Mouse (Mus musculus) G1E (cell line): ENCODE measurements at regions not wholly inside any gene's neighbourhood (a gene's known extent, or its start where the extent isn't known, plus 50 kb on each side); places are given as distances from the start of the nearest gene placed in this dataset.

ENCODE experiments used
- CTCF ChIP-seq: IDR thresholded peaks from 2 replicates; pipeline ENCODE4 v1.5.1; 2012; ENCODE audit warnings: low read depth, low read length, inconsistent platforms, mixed read lengths
- GATA1 ChIP-seq: IDR thresholded peaks from 2 replicates; pipeline ENCODE4 v1.6.1; 2012; ENCODE audit warnings: borderline replicate concordance, low read length, inconsistent platforms, mixed read lengths
- GATA2 ChIP-seq: IDR thresholded peaks from 2 replicates; pipeline ENCODE4 v1.6.1; 2012; ENCODE audit warnings: low read depth, low read length, inconsistent platforms, borderline replicate concordance
- POLR2AphosphoS5 ChIP-seq: IDR thresholded peaks from 2 replicates; pipeline ENCODE4 v1.6.1; 2012; ENCODE audit warnings: low read depth, low read length, inconsistent platforms; ENCODE audit not compliant: insufficient replicate concordance
- TAL1 ChIP-seq: conservative IDR thresholded peaks from 2 replicates; pipeline ENCODE4 v1.6.1; 2012; ENCODE audit warnings: low read depth, low read length, inconsistent platforms, mixed read lengths

DNA sequence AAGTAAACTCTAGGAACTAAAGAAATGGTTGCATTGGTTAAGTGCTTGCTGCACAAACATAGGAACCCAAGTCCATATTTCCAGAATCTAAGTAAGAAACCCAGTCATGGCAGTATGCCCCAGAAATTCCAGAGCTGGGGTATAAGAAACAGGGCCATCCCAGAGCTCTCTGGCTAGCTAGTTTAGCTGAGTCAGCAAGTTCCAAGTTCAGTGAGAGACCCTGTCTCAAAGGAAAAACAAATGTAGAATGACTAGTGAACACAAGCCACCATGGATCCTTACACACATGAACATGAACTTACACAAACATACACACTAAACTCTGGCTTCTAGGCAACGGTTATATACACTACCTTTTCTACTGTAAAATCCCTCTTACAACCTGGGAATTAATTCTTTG, 245.4 kb downstream of the Slc4a3 start:
- no peak for TF ChIP-seq CTCF
- TF ChIP-seq GATA1 = no peak
- no peak for TF ChIP-seq TAL1
- TF ChIP-seq POLR2AphosphoS5 = no peak
- TF ChIP-seq GATA2 = no peak
